Mouse (Mus musculus) CD4-positive, CD25-positive, alpha-beta regulatory T cell, adult 2 months (primary cell): ENCODE data around the gene Tmcc1.

Experiments used
- DNase-seq: peaks from one replicate; pipeline ENCODE4 v3.0.0-alpha.2; 2012; ENCODE audit warnings: low read depth, low spot score

Gene Tmcc1

DNA sequence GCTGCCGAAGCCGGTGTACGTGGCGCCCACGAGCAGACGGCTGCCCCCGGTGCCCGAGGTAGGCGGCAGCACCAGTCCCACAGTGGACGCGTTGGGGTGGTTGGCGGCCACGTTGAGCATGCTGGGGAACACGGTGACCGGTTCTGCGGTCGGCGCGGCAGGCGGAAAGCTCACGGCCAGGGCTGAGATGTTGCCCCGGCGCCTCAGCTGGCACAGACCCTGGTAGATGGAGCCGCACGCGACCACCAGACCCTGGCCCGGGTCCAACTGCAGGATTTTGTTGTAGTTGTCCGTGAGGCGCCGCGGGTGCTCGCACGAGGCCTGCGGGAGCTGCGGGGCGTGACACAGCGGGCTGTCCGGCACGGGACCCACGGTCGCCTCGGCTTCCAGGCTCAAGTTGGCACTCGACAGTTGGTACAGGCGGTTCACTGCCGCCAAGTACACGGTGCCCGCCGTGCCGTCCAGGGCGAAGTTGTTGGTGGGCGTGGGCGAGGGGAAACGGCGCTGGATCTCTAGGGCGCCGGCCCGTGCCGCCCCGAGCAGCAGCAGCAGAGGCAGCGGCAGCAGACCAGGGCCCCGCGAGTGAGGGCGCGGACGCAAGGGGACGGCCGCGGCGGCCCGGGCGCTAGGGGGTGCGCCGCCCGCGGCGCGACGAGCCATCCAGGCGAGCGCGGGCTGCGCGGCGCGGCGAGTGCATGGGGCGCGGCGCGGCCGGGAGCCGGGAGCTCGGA is 199.0 kb downstream of the Tmcc1 start:
- peak; percentile 47 for DNase-seq

- DNase-seq: peak; percentile 65
Measured at GRCm38 (mm10) chr6:115993463-115994145, 199.7 kb downstream of the Tmcc1 start.

- DNase-seq: no peak
Measured at GRCm38 (mm10) chr6:115992981-115993380, 200.3 kb downstream of the Tmcc1 start.

GRCm38 (mm10) chr6:115991881-115992620 is 201.2 kb downstream of the Tmcc1 start:
- no peak for DNase-seq

DNA sequence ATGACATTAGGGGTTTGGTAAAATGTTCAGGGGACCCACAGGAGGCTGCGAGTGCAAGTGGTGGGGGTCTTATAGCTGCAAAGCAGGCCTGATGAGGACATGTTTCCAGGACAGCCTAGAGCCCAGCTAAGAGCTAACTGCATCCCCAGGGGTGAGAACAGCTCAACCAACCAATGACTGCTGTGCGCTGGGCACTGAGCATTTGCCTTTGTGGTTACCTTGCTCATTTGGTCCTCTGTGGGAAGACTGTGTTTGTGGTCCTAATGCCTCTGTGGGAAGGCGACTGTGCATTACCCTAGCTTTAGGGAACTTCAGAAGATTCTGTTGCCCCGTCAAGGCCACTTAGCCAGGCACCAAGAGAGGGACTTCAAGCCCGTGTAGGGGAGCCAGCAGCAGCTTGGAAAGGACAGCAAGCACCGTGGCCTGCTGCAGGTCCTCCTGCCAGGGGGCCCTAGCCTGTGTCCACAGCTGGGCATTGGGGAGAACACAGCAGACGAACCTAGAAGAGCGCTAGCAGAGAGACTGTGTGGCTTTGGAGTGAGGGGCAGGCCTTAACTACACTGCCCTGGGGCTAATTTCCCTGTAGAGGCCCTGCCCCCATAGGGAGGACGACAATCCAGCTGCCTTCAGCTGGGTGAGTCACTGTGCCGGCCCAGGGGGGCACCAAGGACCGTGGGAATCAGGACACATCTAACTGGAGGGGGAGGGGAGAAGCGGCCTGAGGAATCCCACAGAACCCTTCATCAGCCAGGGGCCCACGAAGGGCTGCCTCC is 202.0 kb downstream of the Tmcc1 start:
- no peak for DNase-seq

GRCm38 (mm10) chr6:115990479-115990878 is 202.8 kb downstream of the Tmcc1 start:
- DNase-seq: no peak

GRCm38 (mm10) chr6:115990056-115990455 is 203.2 kb downstream of the Tmcc1 start:
- DNase-seq: no peak

DNA sequence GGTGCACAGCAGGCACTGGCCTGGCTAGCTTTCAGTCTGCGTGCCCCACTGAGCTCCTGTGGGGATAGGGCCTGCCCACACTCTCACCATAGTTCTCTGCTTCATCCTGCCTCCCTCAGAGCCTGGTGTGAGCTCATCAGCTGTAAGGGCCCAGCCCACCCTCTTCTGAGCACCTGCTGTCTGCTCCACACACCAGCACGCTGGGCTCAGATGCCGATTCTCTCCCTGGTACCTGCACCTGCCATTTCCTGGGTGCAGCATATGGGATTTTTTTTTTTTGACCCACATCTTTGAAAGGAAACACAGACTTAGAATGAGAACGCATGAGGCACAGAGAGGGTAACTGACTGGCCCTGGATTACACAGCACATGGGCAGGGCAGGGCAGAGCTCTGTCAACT is 203.7 kb downstream of the Tmcc1 start:
- peak; percentile 49 for DNase-seq

GRCm38 (mm10) chr6:115989032-115989431 is 204.3 kb downstream of the Tmcc1 start:
- no peak for DNase-seq

DNA sequence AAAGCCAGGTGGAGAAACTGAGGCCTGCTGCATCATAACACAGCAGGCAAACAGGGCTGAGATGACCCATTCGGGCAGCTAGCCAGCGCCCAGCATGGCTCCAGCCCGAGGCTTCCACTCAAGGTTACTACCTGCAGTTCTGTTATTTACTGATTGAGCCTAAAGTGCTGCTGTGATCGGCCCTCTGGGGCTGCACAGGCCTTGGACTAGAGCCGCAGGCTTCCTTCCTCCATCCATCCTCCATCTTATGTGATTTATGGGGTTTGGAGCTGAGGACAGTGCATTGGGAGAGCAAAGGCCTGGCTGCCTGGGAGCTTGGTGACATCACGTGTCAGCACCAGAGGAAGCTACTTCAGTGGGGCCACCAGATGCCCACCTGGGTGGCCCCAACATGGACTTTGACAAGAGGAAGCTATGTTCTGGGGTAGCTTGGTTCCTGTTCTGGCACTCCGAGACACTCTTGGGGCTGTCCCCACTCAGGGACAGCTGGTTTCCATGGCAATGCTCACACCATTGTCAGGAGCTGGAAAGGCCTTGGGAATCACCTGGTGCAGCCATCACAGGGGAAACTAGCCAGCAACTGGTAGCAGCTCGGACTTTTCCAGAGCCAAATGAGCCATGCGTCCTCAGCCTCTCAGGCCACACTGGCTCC is 206.1 kb downstream of the Tmcc1 start:
- DNase-seq: no peak

- DNase-seq: no peak
Measured at GRCm38 (mm10) chr6:115986472-115987095, 206.7 kb downstream of the Tmcc1 start.

- no peak for DNase-seq
Measured at GRCm38 (mm10) chr6:115985622-115986021, 207.7 kb downstream of the Tmcc1 start.

DNA sequence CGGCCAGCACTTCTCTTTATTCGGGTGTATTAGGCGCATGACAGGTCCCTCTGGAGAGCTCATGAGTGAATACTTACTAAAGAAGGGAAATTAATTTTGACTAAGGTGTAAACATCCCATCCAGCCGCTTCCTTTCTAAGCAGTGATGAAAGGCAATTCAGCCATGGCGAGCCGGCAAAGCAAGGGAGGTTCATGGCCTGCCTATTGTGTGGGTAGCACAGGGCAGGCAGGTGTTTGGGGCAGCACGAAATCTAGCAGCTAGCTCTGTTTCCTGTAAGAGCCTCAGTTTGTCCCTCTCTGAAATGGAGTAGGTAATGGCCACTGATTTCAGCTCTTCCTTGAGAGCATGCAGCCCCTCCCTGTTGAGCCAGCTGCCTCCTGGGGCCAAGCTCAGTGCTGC is 208.7 kb downstream of the Tmcc1 start:
- no peak for DNase-seq

GRCm38 (mm10) chr6:115983306-115984038 is 209.8 kb downstream of the Tmcc1 start:
- DNase-seq: no peak

- no peak for DNase-seq
Measured at GRCm38 (mm10) chr6:115982889-115983288, 210.4 kb downstream of the Tmcc1 start.

DNA sequence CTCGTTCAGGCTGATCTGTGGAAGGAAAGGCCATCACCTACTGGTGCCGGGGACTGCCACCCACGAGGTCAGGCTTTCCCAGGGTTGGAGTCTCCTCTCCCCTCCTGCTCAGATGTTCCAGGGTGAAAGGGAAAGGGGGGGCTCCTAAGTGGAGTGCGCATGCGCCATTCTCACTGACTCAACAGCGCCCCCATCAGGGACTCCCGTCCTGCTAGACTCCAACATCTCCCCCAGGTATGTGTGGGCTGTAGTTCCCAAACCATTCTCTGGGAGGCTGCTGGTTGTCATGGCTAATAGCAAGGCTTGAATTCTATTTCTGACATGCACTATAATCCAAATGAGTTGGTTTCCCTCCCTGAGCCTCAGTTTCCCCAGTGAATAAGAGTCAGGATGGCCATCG is 214.7 kb downstream of the Tmcc1 start:
- DNase-seq: peak; percentile 31

- DNase-seq: no peak
Measured at GRCm38 (mm10) chr6:115977810-115978209, 215.5 kb downstream of the Tmcc1 start.

GRCm38 (mm10) chr6:115975606-115976005 is 217.7 kb downstream of the Tmcc1 start:
- DNase-seq: no peak

GRCm38 (mm10) chr6:115973881-115974662 is 219.2 kb downstream of the Tmcc1 start:
- DNase-seq: no peak
